16 mouse cellular contexts compared by ENCODE assay signal in the genomic region with DNA sequence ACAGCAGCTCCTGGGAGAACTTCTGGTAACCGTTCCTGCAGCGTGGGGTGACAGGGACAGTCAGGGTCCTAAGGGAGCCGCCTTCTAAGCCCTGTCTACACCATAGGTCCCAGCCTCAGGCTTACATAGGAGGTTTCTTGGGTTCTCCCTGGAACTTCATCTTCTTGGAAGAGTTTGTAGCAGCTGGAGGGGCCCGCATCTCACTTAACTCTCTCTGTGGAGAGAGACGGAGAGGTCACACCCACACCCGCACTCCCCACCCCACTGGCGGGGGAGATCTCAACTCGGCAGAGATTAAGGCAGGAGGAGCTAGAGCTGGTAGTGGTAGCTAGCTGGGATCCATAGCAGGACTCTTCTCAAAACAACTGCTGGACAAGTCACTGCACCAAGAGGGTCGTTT. TPM values are rescaled to one million over a fixed set of nuclear protein-coding genes. Genes with fewer than 3 reads are reported as not detected.
DNase-seq lines count a peak whose midpoint lies in the region; ATAC-seq lines count a peak whose summit lies in the region.
"Had no signal": no experiment of that assay in that cellular context is flagged by ENCODE, and none has a peak within 500 bp of the region (broad histone marks: within the 10 kb centered on the region; RNA-seq: fewer than 3 reads in every experiment).

No protein-coding gene starts in this region.

- no peak overlapping the region for H3K4me2 ChIP-seq in hindbrain, embryonic 12.5 days (replicated peaks)
- H3K4me2 ChIP-seq: hindbrain, embryonic 14.5 days had no signal

- no peak overlapping the region for H3K9ac ChIP-seq in hindbrain, embryonic 12.5 days
- H3K9ac ChIP-seq: forebrain, postnatal 0 days; hindbrain, embryonic 14.5 days had no signal

- no peak for ATAC-seq in hindbrain, embryonic 12.5 days (ENCODE audit: low FRiP score)

- H3K4me1 ChIP-seq in hindbrain, embryonic 10.5 days (replicated peaks) = peaks cover 47% of the 10 kb centered on the region
- peaks cover 28% of the 10 kb centered on the region for H3K4me1 ChIP-seq in hindbrain, embryonic 12.5 days

- H3K27ac ChIP-seq in hindbrain, embryonic 10.5 days = 0 out of 2 replicates have a peak overlapping the region, but pooled peaks have one; percentile 16
- no peak overlapping the region for H3K27ac ChIP-seq in hindbrain, embryonic 12.5 days
- H3K27ac ChIP-seq: forebrain, embryonic 13.5 days; hindbrain, embryonic 14.5 days had no signal

- H3K9me3 ChIP-seq in hindbrain, embryonic 10.5 days = no peaks in the 10 kb centered on the region
- H3K9me3 ChIP-seq in hindbrain, embryonic 12.5 days (replicated peaks) = no peaks in the 10 kb centered on the region
- H3K9me3 ChIP-seq: forebrain, embryonic 13.5 days had no signal

- H3K36me3 ChIP-seq in hindbrain, embryonic 10.5 days = peaks cover 80% of the 10 kb centered on the region
- peaks cover 62% of the 10 kb centered on the region for H3K36me3 ChIP-seq in hindbrain, embryonic 12.5 days

- H3K4me3 ChIP-seq in hindbrain, embryonic 10.5 days = no peak overlapping the region
- H3K4me3 ChIP-seq in hindbrain, embryonic 12.5 days = no peak overlapping the region

- no peaks in the 10 kb centered on the region for H3K27me3 ChIP-seq in hindbrain, embryonic 10.5 days (ENCODE audit: insufficient read depth, poor library complexity, severe bottlenecking)
- no peaks in the 10 kb centered on the region for H3K27me3 ChIP-seq in hindbrain, embryonic 12.5 days
- H3K27me3 ChIP-seq: forebrain, embryonic 13.5 days had no signal

- DNase-seq in adrenal gland, adult (ENCODE audit: inconsistent age in 2 of 2, low spot score in 1 of 2) = peak; percentile 24 to 51
- no peak for DNase-seq in adrenal gland, adult 8-10 months
- DNase-seq in cerebellum, adult 9-10 months = peak; percentile 36
- DNase-seq in cerebellum, adult 18-20 months = no peak
- no peak for DNase-seq in hindbrain, embryonic 10.5 days (ENCODE audit: low spot score)
- peak; percentile 13 for DNase-seq in thymus, postnatal 4 days
- DNase-seq in thymus, postnatal 14 days = no peak
- DNase-seq: cerebellum, postnatal 14 days; forebrain, postnatal 0 days; gastrocnemius, postnatal 36 days; heart, adult 11 months; kidney, adult 8-10 months had no signal

- 87% methylated on average over 9 of the region's 9 CpGs for WGBS in hindbrain, embryonic 10.5 days
- WGBS in hindbrain, embryonic 12.5 days = 87% methylated on average over 9 of the region's 9 CpGs

RNA-seq across cellular contexts. Expression of a gene that starts 11.4 kb away (rescaled TPM):
- 100 to 1,000 TPM in 1 of 4 experiments, 10 to 100 TPM in 3; 87.3 to 115 (median 94.5) TPM for total RNA-seq in adrenal gland, adult 8-10 months (2022)
- 82.6 and 91.7 TPM in 2 replicates for polyA plus RNA-seq in hindbrain, embryonic 10.5 days (2016; fragmentation: Nextera tagmentation; extraction: Ambion mirVana)
- polyA plus RNA-seq in hindbrain, embryonic 12.5 days (2016; fragmentation: Nextera tagmentation; extraction: Ambion mirVana) = 101 and 111 TPM in 2 replicates

RNA-seq across cellular contexts. Expression of a gene that starts 11.7 kb away (rescaled TPM):
- 10 to 100 TPM; 51.0 to 53.8 (median 52.3) TPM for total RNA-seq in adrenal gland, adult 8-10 months (2022)
- polyA plus RNA-seq in hindbrain, embryonic 10.5 days (2016; fragmentation: Nextera tagmentation; extraction: Ambion mirVana) = 16.8 and 18.7 TPM in 2 replicates
- 28.5 and 29.7 TPM in 2 replicates for polyA plus RNA-seq in hindbrain, embryonic 12.5 days (2016; fragmentation: Nextera tagmentation; extraction: Ambion mirVana)

RNA-seq across cellular contexts. Expression of a gene that starts 23.4 kb away (rescaled TPM):
- total RNA-seq in adrenal gland, adult 8-10 months (2022) = 10 to 100 TPM; 59.6 to 67.4 (median 63.3) TPM
- 52.3 and 69.6 TPM in 2 replicates for polyA plus RNA-seq in hindbrain, embryonic 10.5 days (2016; fragmentation: Nextera tagmentation; extraction: Ambion mirVana)
- polyA plus RNA-seq in hindbrain, embryonic 12.5 days (2016; fragmentation: Nextera tagmentation; extraction: Ambion mirVana) = 67.9 and 68.4 TPM in 2 replicates

RNA-seq across cellular contexts. Expression of a gene that starts 39.6 kb away (rescaled TPM):
- 1 to 10 TPM in 2 of 4 experiments, under 1 TPM in 2; 0.20 to 1.2 (median 0.78) TPM for total RNA-seq in adrenal gland, adult 8-10 months (2022)
- 0.08 TPM in 1 of 2 replicates, not detected in the other for polyA plus RNA-seq in hindbrain, embryonic 10.5 days (2016; fragmentation: Nextera tagmentation; extraction: Ambion mirVana)
- not detected in 2 replicates for polyA plus RNA-seq in hindbrain, embryonic 12.5 days (2016; fragmentation: Nextera tagmentation; extraction: Ambion mirVana)
- polyA plus RNA-seq: CD4-positive, CD25-positive, alpha-beta regulatory T cell, adult 4 months; forebrain, embryonic 13.5 days; forebrain, postnatal 0 days had no signal

RNA-seq across cellular contexts. Expression of a gene that starts 57.9 kb away (rescaled TPM):
- under 1 TPM; 0.06 to 0.70 (median 0.31) TPM for total RNA-seq in adrenal gland, adult 8-10 months (2022)
- polyA plus RNA-seq in hindbrain, embryonic 10.5 days (2016; fragmentation: Nextera tagmentation; extraction: Ambion mirVana) = 35.8 and 38.0 TPM in 2 replicates
- 30.8 and 33.5 TPM in 2 replicates for polyA plus RNA-seq in hindbrain, embryonic 12.5 days (2016; fragmentation: Nextera tagmentation; extraction: Ambion mirVana)
- polyA plus RNA-seq: CD4-positive, CD25-positive, alpha-beta regulatory T cell, adult 4 months had no signal

Comparison
In these comparisons a context has a peak if more than half of its experiments do, and no peak if none do; other contexts are left out.
1. DNase-seq: peak in adrenal gland, adult (2 of 2), cerebellum, adult 9-10 months (single experiment) and thymus, postnatal 4 days (single experiment); none in adrenal gland, adult 8-10 months (single experiment), cerebellum, adult 18-20 months (0 of 2), hindbrain, embryonic 10.5 days (single experiment) and thymus, postnatal 14 days (single experiment).